Mouse (Mus musculus) cerebellum, adult 9-10 months (tissue): ENCODE measurements at regions not wholly inside any gene's neighbourhood (a gene's known extent, or its start where the extent isn't known, plus 50 kb on each side); places are given as distances from the start of the nearest gene placed in this dataset.

Experiments
- DNase-seq: peaks from one replicate; pipeline ENCODE4 v3.0.0; 2022

GRCm38 (mm10) chr13:11490766-11491165 is 616.0 kb downstream of the Ryr2 start:
- no peak for DNase-seq

- DNase-seq, result no peak
Observed at GRCm38 (mm10) chr13:11483142-11483541, 623.6 kb downstream of the Ryr2 start.

- DNase-seq, result no peak
Observed at GRCm38 (mm10) chr13:11482701-11483100, 624.0 kb downstream of the Ryr2 start.

GRCm38 (mm10) chr13:11460251-11460650 is 646.5 kb downstream of the Ryr2 start:
- DNase-seq, result no peak

GRCm38 (mm10) chr13:11455113-11455512 is 651.6 kb downstream of the Ryr2 start:
- DNase-seq, result no peak

- DNase-seq, result no peak
Observed at GRCm38 (mm10) chr13:11452448-11452847, 654.3 kb downstream of the Ryr2 start.

GRCm38 (mm10) chr13:11432465-11433339 is 674.0 kb downstream of the Ryr2 start:
- DNase-seq, result no peak

GRCm38 (mm10) chr13:11426820-11427219 is 679.9 kb downstream of the Ryr2 start:
- no peak for DNase-seq

GRCm38 (mm10) chr13:11392027-11392426 is 714.7 kb downstream of the Ryr2 start:
- DNase-seq, result no peak

- no peak for DNase-seq
Observed at GRCm38 (mm10) chr13:11375452-11375851, 731.3 kb downstream of the Ryr2 start.

GRCm38 (mm10) chr13:11369456-11369855 is 737.3 kb downstream of the Ryr2 start:
- no peak for DNase-seq

- no peak for DNase-seq
Observed at GRCm38 (mm10) chr13:11362872-11363271, 743.9 kb downstream of the Ryr2 start.

- no peak for DNase-seq
Observed at GRCm38 (mm10) chr13:11348502-11348849, 758.3 kb downstream of the Ryr2 start.

GRCm38 (mm10) chr13:11347787-11348501 is 758.8 kb downstream of the Ryr2 start:
- DNase-seq, result no peak

GRCm38 (mm10) chr13:11344500-11344899 is 762.2 kb downstream of the Ryr2 start:
- DNase-seq, result no peak

GRCm38 (mm10) chr13:11338297-11338616 is 768.5 kb downstream of the Ryr2 start:
- peak; percentile 10 for DNase-seq

- no peak for DNase-seq
Observed at GRCm38 (mm10) chr13:11337610-11338296, 769.0 kb downstream of the Ryr2 start.

GRCm38 (mm10) chr13:11336958-11337357 is 769.8 kb downstream of the Ryr2 start:
- no peak for DNase-seq

GRCm38 (mm10) chr13:11331991-11332390 is 774.8 kb downstream of the Ryr2 start:
- no peak for DNase-seq

- no peak for DNase-seq
Observed at GRCm38 (mm10) chr13:11308716-11309115, 798.0 kb downstream of the Ryr2 start.

- no peak for DNase-seq
Observed at GRCm38 (mm10) chr13:11295493-11295892, 811.3 kb downstream of the Ryr2 start.

GRCm38 (mm10) chr13:11294689-11295088 is 812.1 kb downstream of the Ryr2 start:
- peak; percentile 25 for DNase-seq

- DNase-seq, result no peak
Observed at GRCm38 (mm10) chr13:11293750-11294149, 813.0 kb downstream of the Ryr2 start.

GRCm38 (mm10) chr13:11273896-11274295 is 832.8 kb downstream of the Ryr2 start:
- no peak for DNase-seq
